Mouse (Mus musculus): ENCODE measurements at regions not wholly inside any gene's neighbourhood (a gene's known extent, or its start where the extent isn't known, plus 50 kb on each side); places are given as distances from the start of the nearest gene placed in this dataset.
"Not testable (repeated sequence)": the region's sequence is repeated elsewhere in the genome, so short reads cannot be mapped to it uniquely, and the experiment has no call there.

DNA sequence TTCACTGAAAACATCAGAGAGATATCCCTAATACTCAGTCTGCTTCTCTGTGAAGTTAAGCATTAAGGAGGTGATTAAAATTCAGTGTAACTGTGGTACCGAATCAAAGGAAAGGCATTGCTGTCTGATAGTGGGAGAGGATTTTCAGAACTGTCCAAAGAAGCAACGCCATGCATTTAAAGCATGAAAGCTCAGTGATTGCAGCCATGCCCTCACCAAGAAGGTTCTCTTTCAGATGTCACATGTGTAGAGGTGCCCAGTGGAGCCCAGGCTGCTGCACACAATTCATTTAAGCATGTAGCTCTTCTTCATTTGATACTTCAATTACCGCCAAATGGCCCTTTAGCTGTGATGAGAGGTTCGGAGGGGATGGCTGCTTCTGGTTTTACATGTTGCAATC lies 103.1 kb upstream of the Kcnmb2 start:
- Histone ChIP-seq H3K9me3 (ENCODE audit: low read depth, low read length) (no peaks in the 10 kb centered on the region), H3K27me3 (ENCODE audit: insufficient read depth, low read length) (no peaks in the 10 kb centered on the region), H3K4me1 (ENCODE audit: insufficient read depth) (no peaks in the 10 kb centered on the region), H3K36me3 (ENCODE audit: insufficient read depth) (no peaks in the 10 kb centered on the region), H3K4me2 (no peak overlapping the region), H3K4me3 (ENCODE audit: low read depth, low read length) (no peak overlapping the region), H3K9ac (no peak overlapping the region), H3K27ac (ENCODE audit: low read depth) (no peak overlapping the region)
- TF ChIP-seq CTCF (IDR thresholded peaks at IDR 0.05; ENCODE audit: low read depth): no peak
- WGBS: 74% methylated on average over 4 of the region's 4 CpGs
- ATAC-seq (ENCODE audit: insufficient read depth) (no peak), DNase-seq (no peak)

DNA sequence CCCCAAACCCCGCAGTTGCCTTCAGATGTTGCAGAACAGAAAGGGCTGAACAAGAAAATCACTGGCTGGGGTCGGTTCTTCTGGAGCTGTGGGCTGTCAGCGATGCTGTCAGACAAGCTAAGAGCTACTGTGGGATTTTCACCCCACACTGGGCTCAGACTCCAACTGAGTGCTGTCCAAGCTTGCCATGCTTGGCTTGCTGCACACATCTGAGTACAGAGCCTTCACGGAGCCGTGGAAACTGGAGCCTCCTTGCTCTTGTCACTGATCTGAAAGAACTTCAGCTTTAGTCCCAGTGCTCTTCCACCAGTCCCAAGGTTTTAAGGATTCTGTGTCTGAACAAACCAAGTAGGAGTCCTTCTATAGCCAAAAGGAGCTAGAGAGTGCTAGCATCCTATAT lies 98.3 kb upstream of the Kcnmb2 start:
- Histone ChIP-seq H3K9ac (no peak overlapping the region), H3K27me3 (ENCODE audit: insufficient read depth, low read length) (no peaks in the 10 kb centered on the region), H3K27ac (ENCODE audit: low read depth) (no peak overlapping the region), H3K36me3 (ENCODE audit: insufficient read depth) (no peaks in the 10 kb centered on the region), H3K4me2 (no peak overlapping the region), H3K4me3 (ENCODE audit: low read depth, low read length) (no peak overlapping the region), H3K9me3 (ENCODE audit: low read depth, low read length) (no peaks in the 10 kb centered on the region), H3K4me1 (ENCODE audit: insufficient read depth) (no peaks in the 10 kb centered on the region)
- DNase-seq (peak; percentile 2), ATAC-seq (ENCODE audit: insufficient read depth) (no peak)
- WGBS: 19% methylated on average over 5 of the region's 5 CpGs
- TF ChIP-seq CTCF (IDR thresholded peaks at IDR 0.05; ENCODE audit: low read depth): no peak

DNA sequence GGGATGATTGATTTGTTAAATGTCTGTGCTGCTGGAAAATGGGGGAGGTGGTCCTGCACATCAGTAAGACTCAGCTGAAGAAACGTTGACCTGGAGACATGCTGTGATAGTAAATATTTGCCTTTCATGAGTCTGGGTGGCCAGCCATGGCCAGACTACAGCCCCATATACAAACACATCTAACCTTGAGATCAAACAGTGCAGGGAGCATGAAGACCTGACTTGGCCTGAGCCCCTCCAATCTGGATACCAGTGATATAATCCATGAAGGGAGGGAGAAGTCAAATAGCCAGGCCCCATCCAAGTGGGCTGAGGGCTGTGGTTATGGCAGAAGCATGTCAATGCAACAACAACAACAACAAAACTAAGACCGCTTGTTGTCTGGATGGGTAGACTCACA lies 94.6 kb upstream of the Kcnmb2 start:
- no peak for ATAC-seq (ENCODE audit: insufficient read depth)
- no peaks in the 10 kb centered on the region for H3K27me3 ChIP-seq (ENCODE audit: insufficient read depth, low read length)

DNA sequence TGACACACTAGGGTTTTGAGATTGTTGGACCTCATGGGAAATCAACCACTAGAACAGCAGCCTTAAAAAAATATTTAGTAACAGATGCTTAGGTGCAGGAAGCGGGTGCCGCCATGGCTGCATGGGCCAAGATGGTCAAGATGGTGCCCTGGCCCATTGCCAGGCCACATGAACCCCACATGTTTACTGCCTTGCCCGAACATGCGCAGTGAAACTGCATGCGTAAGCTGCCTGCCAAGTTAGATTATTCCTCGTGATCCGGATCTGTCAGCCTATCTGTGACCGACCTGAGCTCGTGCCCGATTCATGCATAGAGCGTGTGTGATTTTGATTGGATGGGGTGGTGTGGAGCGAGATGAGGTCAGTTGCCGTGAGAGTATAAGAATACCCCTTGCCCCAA lies 93.2 kb upstream of the Kcnmb2 start:
- not testable (repeated sequence) for H3K36me3 ChIP-seq (ENCODE audit: insufficient read depth); H3K4me3 ChIP-seq (ENCODE audit: low read depth, low read length); H3K27me3 ChIP-seq (ENCODE audit: insufficient read depth, low read length); H3K4me2 ChIP-seq; ATAC-seq (ENCODE audit: insufficient read depth); DNase-seq; H3K9me3 ChIP-seq (ENCODE audit: low read depth, low read length); H3K9ac ChIP-seq; H3K27ac ChIP-seq (ENCODE audit: low read depth); H3K4me1 ChIP-seq (ENCODE audit: insufficient read depth)
- WGBS: 94% methylated on average over 13 of the region's 13 CpGs

More for the DNA sequence above, 94.6 kb upstream of the Kcnmb2 start:
- TF ChIP-seq CTCF (IDR thresholded peaks at IDR 0.05; ENCODE audit: low read depth): no peak
- Histone ChIP-seq H3K4me3 (ENCODE audit: low read depth, low read length) (no peak overlapping the region), H3K27ac (ENCODE audit: low read depth) (no peak overlapping the region), H3K4me2 (no peak overlapping the region), H3K4me1 (ENCODE audit: insufficient read depth) (no peaks in the 10 kb centered on the region), H3K36me3 (ENCODE audit: insufficient read depth) (no peaks in the 10 kb centered on the region), H3K9me3 (ENCODE audit: low read depth, low read length) (no peaks in the 10 kb centered on the region), H3K9ac (no peak overlapping the region)
- DNase-seq: no peak
- 49% methylated on average over 2 of the region's 2 CpGs for WGBS

DNA sequence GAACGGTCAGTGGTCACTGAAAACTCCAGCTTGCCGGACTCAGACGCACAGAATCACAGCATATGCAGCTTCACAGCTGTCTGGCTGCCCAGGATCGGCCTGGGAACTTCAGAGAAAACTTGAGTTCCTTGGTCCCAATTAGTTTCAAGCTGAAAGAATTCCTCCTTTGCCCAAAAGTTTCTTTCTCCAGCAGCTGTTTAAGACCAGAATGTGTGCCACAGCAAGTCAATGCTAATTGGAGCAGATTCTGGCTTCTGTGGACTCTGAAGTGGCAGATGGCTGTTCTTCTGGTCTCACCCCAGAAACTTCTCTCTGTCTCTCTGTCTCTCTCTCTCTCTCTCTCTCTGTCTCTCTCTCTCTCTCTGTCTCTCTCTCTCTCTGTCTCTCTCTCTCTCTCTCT lies 91.1 kb upstream of the Kcnmb2 start:
- Histone ChIP-seq H3K36me3 (ENCODE audit: insufficient read depth) (no peaks in the 10 kb centered on the region), H3K4me2 (no peak overlapping the region), H3K9me3 (ENCODE audit: low read depth, low read length) (no peaks in the 10 kb centered on the region), H3K27me3 (ENCODE audit: insufficient read depth, low read length) (no peaks in the 10 kb centered on the region), H3K9ac (no peak overlapping the region), H3K27ac (ENCODE audit: low read depth) (no peak overlapping the region), H3K4me3 (ENCODE audit: low read depth, low read length) (no peak overlapping the region), H3K4me1 (ENCODE audit: insufficient read depth) (no peaks in the 10 kb centered on the region)
- no peak for TF ChIP-seq CTCF (IDR thresholded peaks at IDR 0.05; ENCODE audit: low read depth)
- DNase-seq (no peak), ATAC-seq (ENCODE audit: insufficient read depth) (no peak)
- 58% methylated on average over 4 of the region's 4 CpGs for WGBS

DNA sequence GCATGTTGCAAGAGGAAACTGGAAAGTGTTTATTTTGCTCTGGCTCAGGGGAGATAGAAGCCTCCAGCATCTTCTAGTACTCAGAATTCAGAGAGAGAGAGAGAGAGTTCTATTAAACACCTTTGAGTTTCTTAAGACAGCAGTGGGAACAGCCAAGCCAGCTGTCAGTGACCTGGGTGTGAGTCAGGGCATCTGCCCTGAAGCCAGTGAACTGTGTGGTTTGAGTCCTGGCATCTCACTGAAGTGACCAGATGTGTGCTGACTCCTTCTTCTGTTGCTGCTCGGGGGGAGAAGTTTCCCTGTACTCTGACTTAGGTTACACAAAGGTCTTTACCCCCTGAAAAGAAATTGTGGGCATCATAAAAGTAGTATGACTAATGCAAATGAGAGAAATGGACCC lies 70.4 kb upstream of the Kcnmb2 start:
- Histone ChIP-seq H3K9me3 (ENCODE audit: low read depth, low read length) (no peaks in the 10 kb centered on the region), H3K9ac (no peak overlapping the region), H3K4me3 (ENCODE audit: low read depth, low read length) (no peak overlapping the region), H3K4me1 (ENCODE audit: insufficient read depth) (no peaks in the 10 kb centered on the region), H3K27me3 (ENCODE audit: insufficient read depth, low read length) (no peaks in the 10 kb centered on the region), H3K27ac (ENCODE audit: low read depth) (no peak overlapping the region), H3K4me2 (no peak overlapping the region), H3K36me3 (ENCODE audit: insufficient read depth) (no peaks in the 10 kb centered on the region)
- ATAC-seq (ENCODE audit: insufficient read depth): no peak
- no peak for DNase-seq
- TF ChIP-seq CTCF (IDR thresholded peaks at IDR 0.05; ENCODE audit: low read depth): no peak
- WGBS: 46% methylated on average over 1 of the region's 1 CpGs

DNA sequence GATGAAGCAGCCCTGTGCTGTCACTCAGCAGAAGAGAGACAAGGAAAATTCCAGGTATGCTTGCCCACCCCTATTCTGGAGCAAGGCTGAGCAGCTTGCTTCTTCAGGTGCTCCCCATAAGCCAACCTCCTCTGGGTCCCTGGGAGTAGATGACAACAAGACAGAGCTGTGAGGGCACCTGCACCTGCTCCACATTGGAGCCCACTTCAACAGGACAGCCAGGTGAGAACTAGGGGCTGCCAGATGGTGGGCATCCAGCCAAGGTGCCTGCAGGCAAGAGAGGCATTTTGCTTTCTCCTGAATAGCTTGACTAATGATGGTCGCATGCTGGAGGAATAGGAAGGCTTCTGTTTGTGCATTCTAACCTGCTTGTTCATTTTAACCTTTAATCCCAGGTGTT lies 61.1 kb upstream of the Kcnmb2 start:
- Histone ChIP-seq H3K27ac (ENCODE audit: low read depth) (no peak overlapping the region), H3K4me1 (ENCODE audit: insufficient read depth) (no peaks in the 10 kb centered on the region), H3K4me2 (no peak overlapping the region), H3K27me3 (ENCODE audit: insufficient read depth, low read length) (no peaks in the 10 kb centered on the region), H3K36me3 (ENCODE audit: insufficient read depth) (no peaks in the 10 kb centered on the region), H3K9me3 (ENCODE audit: low read depth, low read length) (no peaks in the 10 kb centered on the region), H3K9ac (no peak overlapping the region), H3K4me3 (ENCODE audit: low read depth, low read length) (no peak overlapping the region)
- ATAC-seq (ENCODE audit: insufficient read depth) (no peak), DNase-seq (no peak)
- no peak for TF ChIP-seq CTCF (IDR thresholded peaks at IDR 0.05; ENCODE audit: low read depth)
- 80% methylated on average over 1 of the region's 1 CpGs for WGBS

DNA sequence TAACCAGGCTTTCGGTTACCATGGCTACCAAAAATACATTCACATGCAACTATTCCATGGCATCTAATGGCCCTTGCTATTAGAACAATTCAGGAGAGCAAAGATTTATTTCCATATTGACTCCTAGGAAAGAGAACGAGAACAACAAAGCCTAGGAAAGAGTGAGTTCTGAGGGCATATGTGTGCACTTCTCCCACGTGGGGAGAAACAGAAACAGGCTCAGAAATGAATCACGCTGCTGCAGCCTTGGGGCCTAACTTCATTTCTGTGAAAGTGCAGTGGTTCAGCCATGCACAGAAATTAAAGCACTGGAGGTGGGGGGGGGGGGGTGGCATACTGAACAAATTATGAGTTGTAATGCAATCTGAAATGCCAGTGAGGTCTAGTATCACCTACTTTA lies 55.2 kb upstream of the Kcnmb2 start:
- Histone ChIP-seq H3K36me3 (ENCODE audit: insufficient read depth) (no peaks in the 10 kb centered on the region), H3K4me1 (ENCODE audit: insufficient read depth) (no peaks in the 10 kb centered on the region), H3K27me3 (ENCODE audit: insufficient read depth, low read length) (no peaks in the 10 kb centered on the region), H3K4me2 (no peak overlapping the region), H3K27ac (ENCODE audit: low read depth) (no peak overlapping the region), H3K4me3 (ENCODE audit: low read depth, low read length) (no peak overlapping the region), H3K9me3 (ENCODE audit: low read depth, low read length) (no peaks in the 10 kb centered on the region), H3K9ac (no peak overlapping the region)
- WGBS: 82% methylated on average over 4 of the region's 4 CpGs
- DNase-seq (no peak), ATAC-seq (ENCODE audit: insufficient read depth) (no peak)
- TF ChIP-seq CTCF (IDR thresholded peaks at IDR 0.05; ENCODE audit: low read depth): no peak
